Mouse (Mus musculus): ENCODE data around the gene Mif. TPM values are rescaled to one million over a fixed set of nuclear protein-coding genes. Genes with fewer than 3 reads are reported as not detected.

Mif gene
- polyA plus RNA-seq, 1 experiment from 2014 or later, result 1,381 TPM

GRCm38 (mm10) chr10:75835761-75836531 lies 24.1 kb downstream of the Mif start:
- no peak for DNase-seq
- peaks cover 22% of the 10 kb centered on the region for H3K27me3 ChIP-seq (ENCODE audit: control insufficient read depth, insufficient read depth, low read length)
- no peak for ATAC-seq (ENCODE audit: low FRiP score, low TSS enrichment)
- 27% methylated on average over 9 of the region's 10 CpGs for WGBS
- peaks cover 21% of the 10 kb centered on the region; the same call in 1 of the 2 replicates for H3K4me1 ChIP-seq (ENCODE audit: control insufficient read depth, insufficient read depth, low read length)
- H3K4me3 ChIP-seq (replicated peaks; ENCODE audit: low read depth, low read length), result peak overlapping the region; percentile 4; the same call in 1 of the 2 replicates
- peak overlapping the region; percentile 78 for H3K4me2 ChIP-seq (ENCODE audit: low read length)
- H3K27ac ChIP-seq (replicated peaks; ENCODE audit: low read depth, low read length), result no peak overlapping the region
- H3K9me3 ChIP-seq (ENCODE audit: control insufficient read depth, low read length), result no peaks in the 10 kb centered on the region
- no peaks in the 10 kb centered on the region for H3K36me3 ChIP-seq (ENCODE audit: control insufficient read depth, insufficient read depth, low read length)
- H3K9ac ChIP-seq (replicated peaks; ENCODE audit: low read length), result no peak overlapping the region

- DNase-seq (peak; percentile 38), ATAC-seq (ENCODE audit: low FRiP score, low TSS enrichment) (no peak)
- Histone ChIP-seq H3K4me3 (replicated peaks; ENCODE audit: low read depth, low read length) (peak overlapping the region; percentile 4), H3K9ac (replicated peaks; ENCODE audit: low read length) (no peak overlapping the region), H3K27ac (replicated peaks; ENCODE audit: low read depth, low read length) (no peak overlapping the region), H3K4me2 (ENCODE audit: low read length) (peak overlapping the region; percentile 41), H3K4me1 (ENCODE audit: control insufficient read depth, insufficient read depth, low read length) (peaks cover 21% of the 10 kb centered on the region; the same call in 1 of the 2 replicates), H3K27me3 (ENCODE audit: control insufficient read depth, insufficient read depth, low read length) (peaks cover 22% of the 10 kb centered on the region), H3K9me3 (ENCODE audit: control insufficient read depth, low read length) (no peaks in the 10 kb centered on the region), H3K36me3 (ENCODE audit: control insufficient read depth, insufficient read depth, low read length) (no peaks in the 10 kb centered on the region)
- 4% methylated on average over 10 of the region's 10 CpGs for WGBS
These were observed 24.7 kb downstream of the Mif start for GRCm38 (mm10) chr10:75835307-75835706.

- DNase-seq (no peak), ATAC-seq (ENCODE audit: low FRiP score, low TSS enrichment) (no peak)
- Histone ChIP-seq H3K27me3 (ENCODE audit: control insufficient read depth, insufficient read depth, low read length) (peaks cover 22% of the 10 kb centered on the region), H3K4me1 (ENCODE audit: control insufficient read depth, insufficient read depth, low read length) (peaks cover 21% of the 10 kb centered on the region; the same call in 1 of the 2 replicates), H3K36me3 (ENCODE audit: control insufficient read depth, insufficient read depth, low read length) (no peaks in the 10 kb centered on the region), H3K4me3 (replicated peaks; ENCODE audit: low read depth, low read length) (peak overlapping the region; percentile 32), H3K27ac (replicated peaks; ENCODE audit: low read depth, low read length) (no peak overlapping the region), H3K9me3 (ENCODE audit: control insufficient read depth, low read length) (no peaks in the 10 kb centered on the region), H3K4me2 (ENCODE audit: low read length) (peak overlapping the region; percentile 64), H3K9ac (replicated peaks; ENCODE audit: low read length) (peak overlapping the region; percentile 44; the same call in 1 of the 2 replicates)
- 14% methylated on average over 9 of the region's 9 CpGs for WGBS
These were observed 25.3 kb downstream of the Mif start for GRCm38 (mm10) chr10:75834721-75835120.

- peaks cover 21% of the 10 kb centered on the region; the same call in 1 of the 2 replicates for H3K4me1 ChIP-seq (ENCODE audit: control insufficient read depth, insufficient read depth, low read length)
- DNase-seq (peak; percentile 79), ATAC-seq (ENCODE audit: low FRiP score, low TSS enrichment) (no peak)
- peak overlapping the region; percentile 32 for H3K4me3 ChIP-seq (replicated peaks; ENCODE audit: low read depth, low read length)
- peak overlapping the region; percentile 44; the same call in 1 of the 2 replicates for H3K9ac ChIP-seq (replicated peaks; ENCODE audit: low read length)
- 3% methylated on average over 21 of the region's 21 CpGs for WGBS
- peaks cover 22% of the 10 kb centered on the region for H3K27me3 ChIP-seq (ENCODE audit: control insufficient read depth, insufficient read depth, low read length)
- H3K4me2 ChIP-seq (ENCODE audit: low read length), result peak overlapping the region; percentile 64
- H3K27ac ChIP-seq (replicated peaks; ENCODE audit: low read depth, low read length), result no peak overlapping the region
- no peaks in the 10 kb centered on the region for H3K36me3 ChIP-seq (ENCODE audit: control insufficient read depth, insufficient read depth, low read length)
- no peaks in the 10 kb centered on the region for H3K9me3 ChIP-seq (ENCODE audit: control insufficient read depth, low read length)
These were observed 25.8 kb downstream of the Mif start for GRCm38 (mm10) chr10:75834250-75834649.

- Histone ChIP-seq H3K4me2 (ENCODE audit: low read length) (peak overlapping the region; percentile 64), H3K27me3 (ENCODE audit: control insufficient read depth, insufficient read depth, low read length) (peaks cover 22% of the 10 kb centered on the region), H3K4me3 (replicated peaks; ENCODE audit: low read depth, low read length) (peak overlapping the region; percentile 32), H3K9me3 (ENCODE audit: control insufficient read depth, low read length) (no peaks in the 10 kb centered on the region), H3K27ac (replicated peaks; ENCODE audit: low read depth, low read length) (no peak overlapping the region), H3K9ac (replicated peaks; ENCODE audit: low read length) (no peak overlapping the region; the same call in 1 of the 2 replicates), H3K4me1 (ENCODE audit: control insufficient read depth, insufficient read depth, low read length) (peaks cover 21% of the 10 kb centered on the region; the same call in 1 of the 2 replicates), H3K36me3 (ENCODE audit: control insufficient read depth, insufficient read depth, low read length) (no peaks in the 10 kb centered on the region)
- no peak for DNase-seq
- ATAC-seq (ENCODE audit: low FRiP score, low TSS enrichment), result no peak
- 20% methylated on average over 21 of the region's 21 CpGs for WGBS
These were observed 26.5 kb downstream of the Mif start for GRCm38 (mm10) chr10:75833456-75834080.

- H3K36me3 ChIP-seq (ENCODE audit: control insufficient read depth, insufficient read depth, low read length), result no peaks in the 10 kb centered on the region
- no peak overlapping the region for H3K4me3 ChIP-seq (replicated peaks; ENCODE audit: low read depth, low read length)
- no peaks in the 10 kb centered on the region for H3K9me3 ChIP-seq (ENCODE audit: control insufficient read depth, low read length)
- ATAC-seq (ENCODE audit: low FRiP score, low TSS enrichment) (no peak), DNase-seq (peak; percentile 19)
- peaks cover 22% of the 10 kb centered on the region for H3K27me3 ChIP-seq (ENCODE audit: control insufficient read depth, insufficient read depth, low read length)
- no peak overlapping the region for H3K27ac ChIP-seq (replicated peaks; ENCODE audit: low read depth, low read length)
- WGBS, result 70% methylated on average over 13 of the region's 13 CpGs
- H3K4me2 ChIP-seq (ENCODE audit: low read length), result no peak overlapping the region
- peaks cover 13% of the 10 kb centered on the region; the same call in 1 of the 2 replicates for H3K4me1 ChIP-seq (ENCODE audit: control insufficient read depth, insufficient read depth, low read length)
- H3K9ac ChIP-seq (replicated peaks; ENCODE audit: low read length), result no peak overlapping the region
These were observed 27.7 kb downstream of the Mif start for GRCm38 (mm10) chr10:75832272-75832895.

GRCm38 (mm10) chr10:75830275-75830670 lies 29.8 kb downstream of the Mif start:
- 88% methylated on average over 2 of the region's 2 CpGs for WGBS
- no peaks in the 10 kb centered on the region for H3K36me3 ChIP-seq (ENCODE audit: control insufficient read depth, insufficient read depth, low read length)
- no peak for DNase-seq

GRCm38 (mm10) chr10:75829529-75830274 lies 30.3 kb downstream of the Mif start:
- Histone ChIP-seq H3K4me3 (replicated peaks; ENCODE audit: low read depth, low read length) (no peak overlapping the region), H3K9ac (replicated peaks; ENCODE audit: low read length) (no peak overlapping the region), H3K36me3 (ENCODE audit: control insufficient read depth, insufficient read depth, low read length) (no peaks in the 10 kb centered on the region), H3K4me2 (ENCODE audit: low read length) (no peak overlapping the region), H3K9me3 (ENCODE audit: control insufficient read depth, low read length) (no peaks in the 10 kb centered on the region), H3K27me3 (ENCODE audit: control insufficient read depth, insufficient read depth, low read length) (peaks cover 21% of the 10 kb centered on the region), H3K27ac (replicated peaks; ENCODE audit: low read depth, low read length) (no peak overlapping the region), H3K4me1 (ENCODE audit: control insufficient read depth, insufficient read depth, low read length) (peaks cover 9% of the 10 kb centered on the region; the same call in 1 of the 2 replicates)
- DNase-seq (no peak), ATAC-seq (ENCODE audit: low FRiP score, low TSS enrichment) (no peak)
- 84% methylated on average over 2 of the region's 2 CpGs for WGBS

More at GRCm38 (mm10) chr10:75830275-75830670, 29.8 kb downstream of the Mif start:
- H3K27ac ChIP-seq (replicated peaks; ENCODE audit: low read depth, low read length), result no peak overlapping the region
- no peak for ATAC-seq (ENCODE audit: low FRiP score, low TSS enrichment)
- H3K27me3 ChIP-seq (ENCODE audit: control insufficient read depth, insufficient read depth, low read length), result peaks cover 22% of the 10 kb centered on the region
- peaks cover 9% of the 10 kb centered on the region; the same call in 1 of the 2 replicates for H3K4me1 ChIP-seq (ENCODE audit: control insufficient read depth, insufficient read depth, low read length)
- H3K9me3 ChIP-seq (ENCODE audit: control insufficient read depth, low read length), result no peaks in the 10 kb centered on the region
- no peak overlapping the region for H3K4me3 ChIP-seq (replicated peaks; ENCODE audit: low read depth, low read length)
- H3K9ac ChIP-seq (replicated peaks; ENCODE audit: low read length), result no peak overlapping the region
- H3K4me2 ChIP-seq (ENCODE audit: low read length), result no peak overlapping the region

All from midbrain, embryonic 14.5 days (tissue).